Mouse (Mus musculus): Measurements from ENCODE around the gene Olfr578. TPM values are rescaled to one million over a fixed set of nuclear protein-coding genes. Genes with fewer than 3 reads are reported as not detected.

Gene Olfr578
- polyA plus RNA-seq, 1 experiment from 2014 or later, result not detected

DNA sequence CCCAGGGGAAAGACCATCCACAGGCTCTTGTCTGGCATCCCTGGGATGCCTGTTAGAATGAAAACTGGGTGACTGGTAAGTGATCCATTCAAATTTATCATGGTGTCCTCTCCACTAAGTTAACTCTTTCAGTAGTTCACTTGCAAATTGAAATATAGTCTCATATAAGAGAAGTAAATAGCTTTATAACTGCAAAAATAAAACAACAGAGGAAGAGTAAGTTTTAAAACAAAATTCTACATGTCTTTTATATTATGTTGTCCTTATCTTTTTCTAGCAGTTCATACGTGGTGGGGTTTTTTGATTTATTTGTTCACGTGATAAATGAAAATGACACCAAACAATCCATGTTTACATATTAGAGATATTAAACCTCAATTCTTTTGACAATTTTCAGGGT, 46.6 kb downstream of the Olfr578 start, which contains the start of gene Olfr573-ps1:
Gene Olfr573-ps1, minus strand, starts transcription at position 101 of the 400 bp plus-strand sequence.
- DNase-seq (ENCODE audit: low spot score) (no peak), ATAC-seq (ENCODE audit: low FRiP score) (no peak)
- no peak within 1 kb of the TSS for H3K9ac ChIP-seq
- H3K4me2 ChIP-seq (replicated peaks), result no peak within 1 kb of the TSS
- H3K27me3 ChIP-seq (ENCODE audit: control insufficient read depth, insufficient read depth, low read length), result no peaks in the 10 kb centered on the region
- H3K36me3 ChIP-seq (replicated peaks; ENCODE audit: control insufficient read depth, insufficient read depth), result no peaks in the 10 kb centered on the region
- no peak within 1 kb of the TSS for H3K27ac ChIP-seq
- H3K4me1 ChIP-seq (replicated peaks; ENCODE audit: control insufficient read depth, insufficient read depth, low read length), result no peaks in the 10 kb centered on the region
- WGBS, result 95% methylated on average over 2 of the region's 2 CpGs
- no peak within 1 kb of the TSS for H3K4me3 ChIP-seq (replicated peaks; ENCODE audit: low read length)
- no peaks in the 10 kb centered on the region for H3K9me3 ChIP-seq (ENCODE audit: control insufficient read depth, low read length)

Other genes with a start within 250 kb of the Olfr578 start
- not detected in 2 replicates for gene Olfr560, start 230.0 kb downstream of the Olfr578 start, polyA plus RNA-seq (2014; fragmentation: Nextera tagmentation; extraction: Ambion mirVana)
- gene Olfr78, start 229.9 kb downstream of the Olfr578 start, polyA plus RNA-seq (2014; fragmentation: Nextera tagmentation; extraction: Ambion mirVana), result 0.13 and 0.17 TPM in 2 replicates
- not detected in 2 replicates for gene Olfr561, start 218.1 kb downstream of the Olfr578 start, polyA plus RNA-seq (2014; fragmentation: Nextera tagmentation; extraction: Ambion mirVana)
- gene Olfr564, start 185.8 kb downstream of the Olfr578 start, polyA plus RNA-seq (2014; fragmentation: Nextera tagmentation; extraction: Ambion mirVana), result not detected in 2 replicates
- not detected in 2 replicates for gene Olfr566, start 130.6 kb downstream of the Olfr578 start, polyA plus RNA-seq (2014; fragmentation: Nextera tagmentation; extraction: Ambion mirVana)
- gene Olfr568, start 112.2 kb downstream of the Olfr578 start, polyA plus RNA-seq (2014; fragmentation: Nextera tagmentation; extraction: Ambion mirVana), result not detected in 2 replicates
- gene Olfr569, start 98.4 kb downstream of the Olfr578 start, polyA plus RNA-seq (2014; fragmentation: Nextera tagmentation; extraction: Ambion mirVana), result not detected in 2 replicates
- 0.25 TPM in 1 of 2 replicates, not detected in the other for gene Olfr570, start 94.7 kb downstream of the Olfr578 start, polyA plus RNA-seq (2014; fragmentation: Nextera tagmentation; extraction: Ambion mirVana)
- not detected in 2 replicates for gene Olfr571, start 71.8 kb downstream of the Olfr578 start, polyA plus RNA-seq (2014; fragmentation: Nextera tagmentation; extraction: Ambion mirVana)
- gene Olfr572, start 64.9 kb downstream of the Olfr578 start, polyA plus RNA-seq (2014; fragmentation: Nextera tagmentation; extraction: Ambion mirVana), result not detected in 2 replicates
- gene Olfr573-ps1, start 46.7 kb downstream of the Olfr578 start, polyA plus RNA-seq (2014; fragmentation: Nextera tagmentation; extraction: Ambion mirVana), result not detected in 2 replicates
- not detected in 2 replicates for gene Olfr574, start 40.9 kb downstream of the Olfr578 start, polyA plus RNA-seq (2014; fragmentation: Nextera tagmentation; extraction: Ambion mirVana)
- not detected in 2 replicates for gene Olfr575, start 30.5 kb downstream of the Olfr578 start, polyA plus RNA-seq (2014; fragmentation: Nextera tagmentation; extraction: Ambion mirVana)
- gene Olfr576, start 26.7 kb downstream of the Olfr578 start, polyA plus RNA-seq (2014; fragmentation: Nextera tagmentation; extraction: Ambion mirVana), result not detected in 2 replicates
- gene Olfr577, start 13.4 kb downstream of the Olfr578 start, polyA plus RNA-seq (2014; fragmentation: Nextera tagmentation; extraction: Ambion mirVana), result not detected in 2 replicates
- not detected in 2 replicates for gene Olfr582, start 48.7 kb upstream of the Olfr578 start, polyA plus RNA-seq (2014; fragmentation: Nextera tagmentation; extraction: Ambion mirVana)
- gene Olfr583, start 62.0 kb upstream of the Olfr578 start, polyA plus RNA-seq (2014; fragmentation: Nextera tagmentation; extraction: Ambion mirVana), result not detected in 2 replicates
- not detected in 2 replicates for gene Olfr584, start 92.6 kb upstream of the Olfr578 start, polyA plus RNA-seq (2014; fragmentation: Nextera tagmentation; extraction: Ambion mirVana)
- not detected in 2 replicates for gene Olfr585, start 108.4 kb upstream of the Olfr578 start, polyA plus RNA-seq (2014; fragmentation: Nextera tagmentation; extraction: Ambion mirVana)
- not detected in 2 replicates for gene Olfr586, start 136.3 kb upstream of the Olfr578 start, polyA plus RNA-seq (2014; fragmentation: Nextera tagmentation; extraction: Ambion mirVana)
- gene Olfr588-ps1, start 151.6 kb upstream of the Olfr578 start, polyA plus RNA-seq (2014; fragmentation: Nextera tagmentation; extraction: Ambion mirVana), result not detected in 2 replicates
- gene Olfr589, start 167.0 kb upstream of the Olfr578 start, polyA plus RNA-seq (2014; fragmentation: Nextera tagmentation; extraction: Ambion mirVana), result not detected in 2 replicates
- not detected in 2 replicates for gene Olfr591, start 189.0 kb upstream of the Olfr578 start, polyA plus RNA-seq (2014; fragmentation: Nextera tagmentation; extraction: Ambion mirVana)
- gene Olfr592, start 195.5 kb upstream of the Olfr578 start, polyA plus RNA-seq (2014; fragmentation: Nextera tagmentation; extraction: Ambion mirVana), result not detected in 2 replicates
- not detected in 2 replicates for gene Olfr593, start 222.5 kb upstream of the Olfr578 start, polyA plus RNA-seq (2014; fragmentation: Nextera tagmentation; extraction: Ambion mirVana)
- 0.07 TPM in 1 of 2 replicates, not detected in the other for gene Olfr594, start 227.7 kb upstream of the Olfr578 start, polyA plus RNA-seq (2014; fragmentation: Nextera tagmentation; extraction: Ambion mirVana)